Mouse (Mus musculus) adrenal gland, postnatal 0 days (tissue): ENCODE data around the gene Arrdc4. TPM values are rescaled to one million over a fixed set of nuclear protein-coding genes. Genes with fewer than 3 reads are reported as not detected.

Experiments used
- polyA plus RNA-seq: library from polyadenylated mRNA; unstranded; fragments of >200 nt; fragmentation: Nextera tagmentation; extraction: Ambion mirVana; gene quantifications from 2 replicates; pipeline ENCODE4 v1.2.1, GENCODE M21; 2015

Gene Arrdc4
- polyA plus RNA-seq, result 49.2 and 49.4 TPM in 2 replicates

GRCm38 (mm10) chr7:68748761-68749635 is at the start of gene Arrdc4:
Gene Arrdc4, minus strand, starts transcription at chr7:68749241.

